Mouse (Mus musculus) bone marrow, adult 2 months (tissue): ENCODE results near the gene Polrmt. TPM values are rescaled to one million over a fixed set of nuclear protein-coding genes. Genes with fewer than 3 reads are reported as not detected.

Experiments
- H3K27ac ChIP-seq: fragments of 200-500 bp; 2 replicates; pipeline ENCODE4 v1.5.1; 2012; ENCODE audit warnings: low read depth, mild to moderate bottlenecking, control low read depth, inconsistent platforms, low read length; ENCODE audit not compliant: control insufficient read depth, poor library complexity, insufficient read depth
- H3K4me1 ChIP-seq: fragments of 200-500 bp; 2 replicates; pipeline ENCODE4 v1.6.1; 2011; ENCODE audit warnings: low read length; ENCODE audit not compliant: control insufficient read depth, insufficient read depth
- H3K4me3 ChIP-seq: fragments of 200-500 bp; replicated peaks from 2 replicates; pipeline ENCODE3; 2011; ENCODE audit warnings: mild to moderate bottlenecking, low read depth, low read length, control low read depth; ENCODE audit not compliant: control insufficient read depth
- CTCF ChIP-seq: fragments of 200-500 bp; IDR thresholded peaks from 2 replicates; pipeline ENCODE4 v1.5.1; 2011; ENCODE audit warnings: low read length, control low read depth; ENCODE audit not compliant: control insufficient read depth, insufficient read depth
- POLR2A ChIP-seq: fragments of 200-500 bp; IDR thresholded peaks from 2 replicates; pipeline ENCODE4 v1.6.1; 2011; ENCODE audit warnings: low read depth, mild to moderate bottlenecking, control low read depth, low read length, borderline replicate concordance; ENCODE audit not compliant: control insufficient read depth
- WGBS: fragments of 180-500 bp; shearing (Covaris S2); methylation state at CpG from one replicate; pipeline ENCODE4 v1.1.7; 2018; 5-methylcytosine and 5-hydroxymethylcytosine counted together
- polyA plus RNA-seq: library from polyadenylated mRNA; stranded (reverse); fragments of >200 nt; gene quantifications from 2 replicates; pipeline ENCODE4 v1.2.4, GENCODE M21; 2011; ENCODE audit warnings: low replicate concordance; ENCODE audit not compliant: missing spikeins, insufficient read depth, insufficient read length

Polrmt gene
- polyA plus RNA-seq, 1 experiment, result 20.0 TPM

DNA sequence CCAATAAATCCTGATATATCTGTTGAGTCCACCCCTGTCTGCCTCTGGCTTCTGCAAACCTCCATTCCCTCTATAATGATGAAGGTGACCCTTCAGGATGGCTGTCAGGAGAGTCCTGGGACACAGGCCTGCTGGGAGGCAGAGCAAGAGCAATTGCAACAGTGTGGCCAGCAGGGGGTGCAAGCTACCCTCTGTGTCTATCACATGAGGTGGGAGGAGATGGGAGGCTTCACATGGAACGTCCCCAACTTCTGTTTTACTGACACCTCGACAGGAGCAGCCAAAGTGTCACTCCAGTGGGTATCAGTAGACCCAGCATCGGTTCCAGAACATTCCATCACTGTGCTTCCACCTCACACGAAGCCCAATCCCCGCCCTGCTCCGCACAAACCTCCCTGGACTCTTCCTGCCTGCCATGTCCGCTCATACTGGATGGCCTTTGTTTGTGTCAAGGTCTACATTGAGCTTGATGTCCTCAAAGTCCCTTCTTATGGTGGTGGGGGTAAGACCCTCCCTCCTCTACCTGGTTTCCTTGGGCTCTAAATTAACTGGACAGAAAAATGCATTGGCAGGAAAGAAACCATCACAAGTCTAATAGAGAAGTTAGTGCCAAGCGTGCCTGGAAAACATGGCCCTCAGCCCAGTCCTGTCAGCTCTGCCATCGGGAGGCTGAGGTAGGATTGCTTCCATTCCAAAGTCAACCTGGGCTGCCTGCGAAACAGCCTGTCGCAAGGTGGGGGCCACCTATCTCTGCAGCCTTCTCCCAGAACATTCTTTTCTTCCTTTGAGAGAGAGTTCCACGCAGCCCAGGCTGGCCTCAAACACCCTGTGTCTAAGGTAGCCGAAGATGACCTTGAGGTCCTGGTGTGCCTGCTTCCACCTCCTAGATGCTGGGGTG, 50.9 kb downstream of the Polrmt start:
- TF ChIP-seq CTCF (peak; percentile 96), POLR2A (no peak)
- Histone ChIP-seq H3K4me3 (peak overlapping the region; percentile 22), H3K4me1 (peaks cover 3% of the 10 kb centered on the region), H3K27ac (peak overlapping the region; percentile 31; the same call in 1 of the 2 replicates)
- WGBS, result 52% methylated on average over 13 of the region's 13 CpGs

GRCm38 (mm10) chr10:79694379-79694655, 52.1 kb downstream of the Polrmt start:
- H3K4me1 ChIP-seq, result peaks cover 3% of the 10 kb centered on the region

GRCm38 (mm10) chr10:79693580-79694378, 52.6 kb downstream of the Polrmt start:
- no peak for TF ChIP-seq CTCF
- TF ChIP-seq POLR2A, result no peak
- peaks cover 3% of the 10 kb centered on the region for H3K4me1 ChIP-seq
- 78% methylated on average over 12 of the region's 12 CpGs for WGBS
- H3K27ac ChIP-seq, result no peak overlapping the region
- no peak overlapping the region for H3K4me3 ChIP-seq

More at GRCm38 (mm10) chr10:79694379-79694655, 52.1 kb downstream of the Polrmt start:
- H3K27ac ChIP-seq, result no peak overlapping the region
- no peak for TF ChIP-seq POLR2A
- no peak for TF ChIP-seq CTCF
- 80% methylated on average over 6 of the region's 6 CpGs for WGBS
- H3K4me3 ChIP-seq, result no peak overlapping the region

- WGBS, result 95% methylated on average over 2 of the region's 2 CpGs
- no peak overlapping the region for H3K27ac ChIP-seq
- H3K4me1 ChIP-seq, result peaks cover 3% of the 10 kb centered on the region
- H3K4me3 ChIP-seq, result no peak overlapping the region
- TF ChIP-seq POLR2A (no peak), CTCF (no peak)
Observed at GRCm38 (mm10) chr10:79691986-79692548, 54.3 kb downstream of the Polrmt start.

- H3K4me3 ChIP-seq, result no peak overlapping the region
- H3K27ac ChIP-seq, result no peak overlapping the region
- WGBS, result 91% methylated on average over 3 of the region's 3 CpGs
- TF ChIP-seq POLR2A (no peak), CTCF (no peak)
- H3K4me1 ChIP-seq, result peaks cover 2% of the 10 kb centered on the region; the same call in 1 of the 2 replicates
Observed at GRCm38 (mm10) chr10:79689178-79689577, 57.2 kb downstream of the Polrmt start.

DNA sequence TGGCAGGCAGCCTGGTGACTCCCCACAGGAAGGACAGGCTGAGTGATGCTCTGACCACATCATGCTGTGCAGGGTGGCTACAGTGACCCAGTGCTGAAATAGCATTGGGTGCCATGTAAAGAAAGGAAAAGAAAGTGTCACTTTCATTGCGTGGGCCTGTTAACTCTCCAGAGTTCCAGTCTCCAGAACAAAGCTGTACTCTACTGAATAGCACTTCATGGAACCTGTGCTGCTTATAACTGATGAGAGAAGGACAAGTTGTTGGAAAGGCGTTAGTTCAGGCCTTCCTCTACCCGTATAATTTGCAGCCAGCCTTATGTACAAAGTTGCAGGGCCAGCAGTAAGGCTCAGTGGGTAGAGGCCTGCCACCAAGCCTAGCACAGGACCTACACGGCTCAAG, 57.7 kb downstream of the Polrmt start, which contains the start of gene Gzmm:
TSS of gene Gzmm (plus strand) at position 301 of the 400 bp plus-strand sequence.
- WGBS, result 88% methylated on average over 4 of the region's 4 CpGs
- peaks cover 5% of the 10 kb centered on the region for H3K4me1 ChIP-seq
- TF ChIP-seq CTCF (no peak), POLR2A (no peak)

DNA sequence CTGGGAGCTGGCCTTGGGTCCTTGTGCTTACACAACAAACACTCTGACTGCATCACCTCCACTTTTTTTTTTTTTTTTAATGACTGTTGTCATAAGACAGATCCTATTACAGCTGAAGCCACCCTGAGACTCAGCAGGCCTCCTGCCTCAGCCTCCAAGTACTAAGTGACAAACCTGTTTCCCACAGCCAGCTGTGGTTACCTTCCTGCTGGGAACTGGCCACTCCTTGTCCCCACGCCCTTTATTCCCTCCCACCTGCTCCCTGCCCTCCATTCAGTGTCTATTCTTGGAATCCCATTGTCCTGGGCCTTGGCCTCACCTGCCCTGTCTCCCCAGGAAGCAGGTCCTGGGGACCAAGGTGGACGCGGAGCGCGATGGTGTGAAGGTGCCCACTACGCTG, 58.9 kb downstream of the Polrmt start:
- Histone ChIP-seq H3K4me1 (peaks cover 6% of the 10 kb centered on the region), H3K4me3 (no peak overlapping the region)

More for the DNA sequence above, 57.7 kb downstream of the Polrmt start, which contains the start of gene Gzmm:
- H3K27ac ChIP-seq, result no peak within 1 kb of the TSS
- H3K4me3 ChIP-seq, result no peak within 1 kb of the TSS

GRCm38 (mm10) chr10:79686691-79687090, 59.7 kb downstream of the Polrmt start:
- TF ChIP-seq CTCF (no peak), POLR2A (no peak)
- Histone ChIP-seq H3K4me1 (peaks cover 6% of the 10 kb centered on the region), H3K4me3 (no peak overlapping the region), H3K27ac (no peak overlapping the region)
- 96% methylated on average over 1 of the region's 1 CpGs for WGBS

More for the DNA sequence above, 58.9 kb downstream of the Polrmt start:
- 98% methylated on average over 6 of the region's 6 CpGs for WGBS
- no peak overlapping the region for H3K27ac ChIP-seq
- no peak for TF ChIP-seq CTCF
